9 mouse cellular contexts compared by ENCODE assay signal in the genomic region with DNA sequence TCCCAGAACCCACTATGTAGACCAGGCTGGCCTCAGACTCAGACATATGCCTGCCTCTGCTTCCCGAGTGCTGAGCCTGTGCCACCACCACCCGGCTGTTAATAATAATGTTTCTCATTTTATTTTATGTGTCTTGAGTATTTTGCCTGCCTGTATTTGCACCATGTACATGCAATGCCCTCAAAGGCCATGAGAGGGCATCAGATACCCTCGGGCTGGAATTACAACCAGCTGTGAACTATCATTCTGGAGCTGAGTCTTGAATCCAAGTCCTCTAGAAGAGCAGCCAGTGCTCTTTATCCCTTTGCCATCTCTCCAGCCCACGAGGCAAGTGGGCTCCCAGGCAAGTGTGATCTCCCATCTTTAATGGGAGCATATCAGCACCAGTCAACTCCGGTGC. TPM values are rescaled to one million over a fixed set of nuclear protein-coding genes. Genes with fewer than 3 reads are reported as not detected.
A peak's percentile ranks its signal among the peaks of the same experiment; 100 is the strongest.
DNase-seq lines count a peak whose midpoint lies in the region; ATAC-seq and TF ChIP-seq lines count a peak whose summit lies in the region.
"Had no signal": no experiment of that assay in that cellular context is flagged by ENCODE, and none has a peak within 500 bp of the region (broad histone marks: within the 10 kb centered on the region; RNA-seq: fewer than 3 reads in every experiment).

No protein-coding gene starts in this region.

- H3K9ac ChIP-seq in hindbrain, embryonic 13.5 days = no peak overlapping the region
- H3K9ac ChIP-seq in kidney, postnatal 0 days (ENCODE audit: low read depth, low read length) = no peak overlapping the region
- H3K9ac ChIP-seq: limb, embryonic 12.5 days had no signal

- DNase-seq in hindbrain, embryonic 10.5 days (ENCODE audit: low spot score) = peak; percentile 48
- DNase-seq in urinary bladder, postnatal 14 days (ENCODE audit: low spot score) = peak; percentile 63
- no peak for DNase-seq in urinary bladder, adult 2 months (ENCODE audit: low spot score)
- DNase-seq in brain, embryonic 14.5 days (ENCODE audit: low read depth) = peak; percentile 28
- peak; percentile 40 for DNase-seq in kidney, postnatal 0 days (ENCODE audit: low spot score)
- peak; percentile 51 for DNase-seq in retina, postnatal 1 day
- DNase-seq in cerebellum, adult 9-10 months = no peak

- ATAC-seq in hindbrain, embryonic 13.5 days (ENCODE audit: low FRiP score) = no peak
- ATAC-seq in kidney, postnatal 0 days (replicated peaks; ENCODE audit: low FRiP score, low read depth) = no peak

- H3K36me3 ChIP-seq in hindbrain, embryonic 10.5 days = no peaks in the 10 kb centered on the region
- H3K36me3 ChIP-seq in hindbrain, embryonic 13.5 days = no peaks in the 10 kb centered on the region
- no peaks in the 10 kb centered on the region for H3K36me3 ChIP-seq in kidney, postnatal 0 days (ENCODE audit: insufficient read depth, low read length)
- H3K36me3 ChIP-seq: limb, embryonic 12.5 days had no signal

- 0 out of 2 replicates have a peak, but pooled peaks cover 1% of the 10 kb centered on the region for H3K27me3 ChIP-seq in hindbrain, embryonic 10.5 days (ENCODE audit: insufficient read depth, poor library complexity, severe bottlenecking)
- H3K27me3 ChIP-seq in hindbrain, embryonic 13.5 days = 0 out of 2 replicates have a peak, but pooled peaks cover 15% of the 10 kb centered on the region
- no peaks in the 10 kb centered on the region for H3K27me3 ChIP-seq in kidney, postnatal 0 days (ENCODE audit: insufficient read depth, low read length)
- H3K27me3 ChIP-seq: limb, embryonic 12.5 days had no signal

- whole genome bisulfite sequencing in hindbrain, embryonic 10.5 days = 52% methylated on average over 5 of the region's 5 CpGs
- WGBS in hindbrain, embryonic 13.5 days = 49% methylated on average over 5 of the region's 5 CpGs
- 39% methylated on average over 5 of the region's 5 CpGs for WGBS in kidney, postnatal 0 days

- H3K9me3 ChIP-seq in hindbrain, embryonic 10.5 days = no peaks in the 10 kb centered on the region
- H3K9me3 ChIP-seq in hindbrain, embryonic 13.5 days = no peaks in the 10 kb centered on the region
- H3K9me3 ChIP-seq in kidney, postnatal 0 days (replicated peaks; ENCODE audit: low read length) = no peaks in the 10 kb centered on the region
- H3K9me3 ChIP-seq: limb, embryonic 12.5 days had no signal

- H3K4me3 ChIP-seq in hindbrain, embryonic 10.5 days = no peak overlapping the region
- no peak overlapping the region for H3K4me3 ChIP-seq in hindbrain, embryonic 13.5 days
- H3K4me3 ChIP-seq in kidney, postnatal 0 days (replicated peaks; ENCODE audit: low read depth, low read length) = no peak overlapping the region
- H3K4me3 ChIP-seq: limb, embryonic 12.5 days had no signal

- TF ChIP-seq POLR2A in brain, embryonic 14.5 days (IDR thresholded peaks at IDR 0.05; ENCODE audit: borderline replicate concordance, extremely low read depth, insufficient read depth, insufficient read length, poor library complexity, severe bottlenecking) = no peak

- TF ChIP-seq CTCF in brain, embryonic 14.5 days (IDR thresholded peaks at IDR 0.05; ENCODE audit: borderline replicate concordance, extremely low read depth, insufficient read depth, insufficient read length) = peak; percentile 60; the same call in 1 of the 2 replicates
- TF ChIP-seq CTCF in kidney, postnatal 0 days (IDR thresholded peaks at IDR 0.05; ENCODE audit: low read depth) = peak; percentile 72

- no peaks in the 10 kb centered on the region for H3K4me1 ChIP-seq in hindbrain, embryonic 10.5 days (replicated peaks)
- no peaks in the 10 kb centered on the region for H3K4me1 ChIP-seq in hindbrain, embryonic 13.5 days (replicated peaks)
- H3K4me1 ChIP-seq in kidney, postnatal 0 days (replicated peaks; ENCODE audit: insufficient read depth, low read length) = no peaks in the 10 kb centered on the region
- H3K4me1 ChIP-seq: limb, embryonic 12.5 days had no signal

- no peak overlapping the region for H3K27ac ChIP-seq in hindbrain, embryonic 10.5 days
- H3K27ac ChIP-seq in hindbrain, embryonic 13.5 days = no peak overlapping the region
- H3K27ac ChIP-seq in kidney, postnatal 0 days = no peak overlapping the region
- H3K27ac ChIP-seq: limb, embryonic 12.5 days had no signal

- no peak overlapping the region for H3K4me2 ChIP-seq in hindbrain, embryonic 13.5 days
- no peak overlapping the region for H3K4me2 ChIP-seq in kidney, postnatal 0 days (ENCODE audit: low read length)
- H3K4me2 ChIP-seq: limb, embryonic 12.5 days had no signal

RNA-seq across cellular contexts. Expression of gene Slc46a1, which starts 10.2 kb away (rescaled TPM):
- polyA plus RNA-seq in hindbrain, embryonic 10.5 days (2016; fragmentation: Nextera tagmentation; extraction: Ambion mirVana) = 20.2 and 21.1 TPM in 2 replicates
- polyA plus RNA-seq in hindbrain, embryonic 13.5 days (2015; fragmentation: Nextera tagmentation; extraction: Ambion mirVana) = 22.2 and 22.9 TPM in 2 replicates
- 24.3 and 26.3 TPM in 2 replicates for polyA plus RNA-seq in urinary bladder, adult 2 months (2012; rRNA removed)
- 15.1 and 15.5 TPM in 2 replicates for polyA plus RNA-seq in brain, embryonic 14.5 days (2012; rRNA removed)
- 21.7 and 23.4 TPM in 2 replicates for polyA plus RNA-seq in kidney, postnatal 0 days (2015; fragmentation: Nextera tagmentation; extraction: Ambion mirVana)

RNA-seq across cellular contexts. Expression of gene Slc13a2, which starts 33.3 kb away (rescaled TPM):
- polyA plus RNA-seq in hindbrain, embryonic 10.5 days (2016; fragmentation: Nextera tagmentation; extraction: Ambion mirVana) = not detected in 2 replicates
- polyA plus RNA-seq in hindbrain, embryonic 13.5 days (2015; fragmentation: Nextera tagmentation; extraction: Ambion mirVana) = not detected in 2 replicates
- polyA plus RNA-seq in urinary bladder, adult 2 months (2012; rRNA removed) = 0.04 and 0.07 TPM in 2 replicates
- polyA plus RNA-seq in brain, embryonic 14.5 days (2012; rRNA removed) = not detected in 2 replicates
- polyA plus RNA-seq in kidney, postnatal 0 days (2015; fragmentation: Nextera tagmentation; extraction: Ambion mirVana) = 6.5 and 6.6 TPM in 2 replicates
- polyA plus RNA-seq: limb, embryonic 12.5 days had no signal

RNA-seq across cellular contexts. Expression of gene Sarm1, which starts 42.2 kb away (rescaled TPM):
- 11.2 and 20.8 TPM in 2 replicates for polyA plus RNA-seq in hindbrain, embryonic 10.5 days (2016; fragmentation: Nextera tagmentation; extraction: Ambion mirVana)
- polyA plus RNA-seq in hindbrain, embryonic 13.5 days (2015; fragmentation: Nextera tagmentation; extraction: Ambion mirVana) = 45.0 and 47.2 TPM in 2 replicates
- polyA plus RNA-seq in urinary bladder, adult 2 months (2012; rRNA removed) = 0.54 and 0.81 TPM in 2 replicates
- polyA plus RNA-seq in brain, embryonic 14.5 days (2012; rRNA removed) = 43.3 and 53.5 TPM in 2 replicates
- polyA plus RNA-seq in kidney, postnatal 0 days (2015; fragmentation: Nextera tagmentation; extraction: Ambion mirVana) = 0.55 and 1.1 TPM in 2 replicates

RNA-seq across cellular contexts. Expression of gene Vtn, which starts 43.6 kb away (rescaled TPM):
- 66.9 and 96.6 TPM in 2 replicates for polyA plus RNA-seq in hindbrain, embryonic 10.5 days (2016; fragmentation: Nextera tagmentation; extraction: Ambion mirVana)
- 171 and 184 TPM in 2 replicates for polyA plus RNA-seq in hindbrain, embryonic 13.5 days (2015; fragmentation: Nextera tagmentation; extraction: Ambion mirVana)
- 3.6 and 4.4 TPM in 2 replicates for polyA plus RNA-seq in urinary bladder, adult 2 months (2012; rRNA removed)
- 68.0 and 125 TPM in 2 replicates for polyA plus RNA-seq in brain, embryonic 14.5 days (2012; rRNA removed)
- 0.70 and 1.7 TPM in 2 replicates for polyA plus RNA-seq in kidney, postnatal 0 days (2015; fragmentation: Nextera tagmentation; extraction: Ambion mirVana)

RNA-seq across cellular contexts. Expression of gene Sebox, which starts 47.9 kb away (rescaled TPM):
- polyA plus RNA-seq in hindbrain, embryonic 10.5 days (2016; fragmentation: Nextera tagmentation; extraction: Ambion mirVana) = not detected in 2 replicates
- 0.13 and 0.19 TPM in 2 replicates for polyA plus RNA-seq in hindbrain, embryonic 13.5 days (2015; fragmentation: Nextera tagmentation; extraction: Ambion mirVana)
- not detected in 2 replicates for polyA plus RNA-seq in urinary bladder, adult 2 months (2012; rRNA removed)
- polyA plus RNA-seq in brain, embryonic 14.5 days (2012; rRNA removed) = 0.15 and 0.32 TPM in 2 replicates
- polyA plus RNA-seq in kidney, postnatal 0 days (2015; fragmentation: Nextera tagmentation; extraction: Ambion mirVana) = not detected in 2 replicates
- polyA plus RNA-seq: limb, embryonic 12.5 days had no signal

Comparison
In these comparisons a context has a peak if more than half of its experiments do, and no peak if none do; other contexts are left out.
1. DNase-seq: peak in hindbrain, embryonic 10.5 days (single experiment), urinary bladder, postnatal 14 days (single experiment), brain, embryonic 14.5 days (single experiment), kidney, postnatal 0 days (single experiment) and retina, postnatal 1 day (single experiment); none in urinary bladder, adult 2 months (single experiment) and cerebellum, adult 9-10 months (single experiment).